Mouse (Mus musculus): ENCODE results near the gene Pde4d.

GRCm38 (mm10) chr13:109924771-109925170 lies 1475.0 kb downstream of the Pde4d start:
- TF ChIP-seq POLR2A (IDR thresholded peaks at IDR 0.05; ENCODE audit: borderline replicate concordance, insufficient read depth, low read length) = no peak
- no peak for TF ChIP-seq CTCF (IDR thresholded peaks at IDR 0.05; ENCODE audit: borderline replicate concordance, insufficient read depth, low read depth, low read length)
